Comparison of ENCODE assay signal across 27 mouse cellular contexts in genomic region chr5:24936451-24936850, GRCm38 (mm10).
DNase-seq lines count a peak whose midpoint lies in the region; ATAC-seq and TF ChIP-seq lines count a peak whose summit lies in the region.
"Had no signal": no experiment of that assay in that cellular context is flagged by ENCODE, and none has a peak within 500 bp of the region (broad histone marks: within the 10 kb centered on the region; RNA-seq: fewer than 3 reads in every experiment).

No protein-coding gene starts in this region.

- H3K9ac ChIP-seq in liver, postnatal 0 days (replicated peaks), result no peak overlapping the region
- no peak overlapping the region for H3K9ac ChIP-seq in liver, embryonic 12.5 days
- H3K9ac ChIP-seq: embryonic facial prominence, embryonic 13.5 days; forebrain, embryonic 12.5 days; forebrain, embryonic 15.5 days; heart, embryonic 13.5 days; hindbrain, embryonic 15.5 days had no signal

- ATAC-seq in liver, postnatal 0 days, result no peak
- 0 out of 2 replicates have a peak, but pooled peaks have one; percentile 29 for ATAC-seq in common myeloid progenitor, adult 5-6 weeks (replicated peaks; ENCODE audit: low read depth, poor library complexity, severe bottlenecking)
- ATAC-seq in liver, embryonic 12.5 days, result no peak
- peak; percentile 58; the same call in 1 of the 2 replicates for ATAC-seq in megakaryocyte-erythroid progenitor cell, adult 5-6 weeks (replicated peaks; ENCODE audit: low FRiP score, low TSS enrichment, poor library complexity, severe bottlenecking)
- ATAC-seq: forebrain, embryonic 15.5 days had no signal

- H3K4me1 ChIP-seq in liver, postnatal 0 days (ENCODE audit: insufficient read depth), result peaks cover 3% of the 10 kb centered on the region; the same call in 1 of the 2 replicates
- H3K4me1 ChIP-seq in liver, embryonic 12.5 days, result peaks cover 16% of the 10 kb centered on the region
- H3K4me1 ChIP-seq: embryonic facial prominence, embryonic 10.5 days; embryonic facial prominence, embryonic 13.5 days; forebrain, embryonic 12.5 days; forebrain, embryonic 15.5 days; hindbrain, embryonic 15.5 days had no signal

- H3K9me3 ChIP-seq in liver, postnatal 0 days (ENCODE audit: low read length), result peaks cover 4% of the 10 kb centered on the region; the same call in 1 of the 2 replicates
- peaks cover 9% of the 10 kb centered on the region for H3K9me3 ChIP-seq in liver, embryonic 12.5 days (replicated peaks)
- H3K9me3 ChIP-seq: embryonic facial prominence, embryonic 10.5 days; embryonic facial prominence, embryonic 13.5 days; forebrain, embryonic 12.5 days; forebrain, embryonic 15.5 days; hindbrain, embryonic 15.5 days had no signal

- TF ChIP-seq CTCF in liver, postnatal 0 days (IDR thresholded peaks at IDR 0.05; ENCODE audit: low read depth), result no peak

- no peaks in the 10 kb centered on the region for H3K27me3 ChIP-seq in liver, postnatal 0 days (ENCODE audit: insufficient read depth, low read length)
- peaks cover 24% of the 10 kb centered on the region; the same call in 1 of the 2 replicates for H3K27me3 ChIP-seq in liver, embryonic 12.5 days (replicated peaks)
- H3K27me3 ChIP-seq: embryonic facial prominence, embryonic 13.5 days; forebrain, embryonic 12.5 days; forebrain, embryonic 15.5 days; heart, embryonic 13.5 days; hindbrain, embryonic 15.5 days had no signal

- 38% methylated on average over 8 of the region's 8 CpGs for WGBS in liver, postnatal 0 days (ENCODE audit: insufficient replicate concordance)
- 15% methylated on average over 8 of the region's 8 CpGs for WGBS in liver, embryonic 12.5 days (ENCODE audit: insufficient replicate concordance)

- peak; percentile 22 for DNase-seq in liver
- no peak for DNase-seq in liver, postnatal 0 days
- no peak for DNase-seq in left cerebral cortex, postnatal 25 days (ENCODE audit: low spot score in 2 of 2)
- DNase-seq in right cerebral cortex, postnatal 25 days, result no peak
- no peak for DNase-seq in urinary bladder, postnatal 10 days (ENCODE audit: low spot score)
- DNase-seq: adrenal gland, postnatal 14 days; cerebellum, adult 11 months; cerebellum, adult 2 months; cerebellum, adult 9-11 months; cerebellum, postnatal 25 days; embryo, embryonic 11 days; gastrocnemius, postnatal 10 days; gastrocnemius, postnatal 36 days; heart, adult 2 months; heart, postnatal 14 days; heart, postnatal 4 days had no signal

- TF ChIP-seq EP300 in liver, postnatal 0 days (IDR thresholded peaks at IDR 0.05; ENCODE audit: low read depth), result no peak

- no peak overlapping the region for H3K27ac ChIP-seq in liver, postnatal 0 days (ENCODE audit: low read depth)
- H3K27ac ChIP-seq in liver, embryonic 12.5 days, result no peak overlapping the region
- H3K27ac ChIP-seq: embryonic facial prominence, embryonic 10.5 days; embryonic facial prominence, embryonic 13.5 days; forebrain, embryonic 12.5 days; forebrain, embryonic 15.5 days; heart, adult 2 months; heart, embryonic 10.5 days; heart, embryonic 13.5 days; hindbrain, embryonic 15.5 days had no signal

- intact Hi-C loops in left cerebral cortex, postnatal 25 days (cut with DNase I), result no loop called here

- no peaks in the 10 kb centered on the region; the same call in 1 of the 2 replicates for H3K36me3 ChIP-seq in liver, postnatal 0 days (replicated peaks; ENCODE audit: insufficient read depth, low read length)
- H3K36me3 ChIP-seq in liver, embryonic 12.5 days, result no peaks in the 10 kb centered on the region
- H3K36me3 ChIP-seq: embryonic facial prominence, embryonic 10.5 days; embryonic facial prominence, embryonic 13.5 days; forebrain, embryonic 12.5 days; forebrain, embryonic 15.5 days; hindbrain, embryonic 15.5 days had no signal

- H3K4me3 ChIP-seq in liver, postnatal 0 days (ENCODE audit: low read depth, low read length), result no peak overlapping the region
- no peak overlapping the region for H3K4me3 ChIP-seq in liver, embryonic 12.5 days
- H3K4me3 ChIP-seq: embryonic facial prominence, embryonic 10.5 days; embryonic facial prominence, embryonic 13.5 days; erythroblast, embryonic 14.5 days; forebrain, embryonic 12.5 days; forebrain, embryonic 15.5 days; heart, adult 2 months; heart, embryonic 10.5 days; heart, embryonic 13.5 days; hindbrain, embryonic 15.5 days had no signal

- no peak overlapping the region for H3K4me2 ChIP-seq in liver, postnatal 0 days (ENCODE audit: low read depth, low read length)
- H3K4me2 ChIP-seq in liver, embryonic 12.5 days, result peak overlapping the region; percentile 11; the same call in 1 of the 2 replicates
- H3K4me2 ChIP-seq: embryonic facial prominence, embryonic 13.5 days; forebrain, embryonic 12.5 days; forebrain, embryonic 15.5 days; heart, embryonic 13.5 days; hindbrain, embryonic 15.5 days had no signal

Comparison
In these comparisons a context has a peak if more than half of its experiments do, and no peak if none do; other contexts are left out.
1. ATAC-seq: peak in common myeloid progenitor, adult 5-6 weeks (single experiment) and megakaryocyte-erythroid progenitor cell, adult 5-6 weeks (single experiment); none in liver, postnatal 0 days (single experiment) and liver, embryonic 12.5 days (single experiment).